Mouse (Mus musculus): ENCODE data around the gene Mrps15. TPM values are rescaled to one million over a fixed set of nuclear protein-coding genes. Genes with fewer than 3 reads are reported as not detected.
"Not testable (repeated sequence)": the region's sequence is repeated elsewhere in the genome, so short reads cannot be mapped to it uniquely, and the experiment has no call there.

Mrps15 gene
- polyA plus RNA-seq, 1 experiment from 2014 or later, result 158 TPM

DNA sequence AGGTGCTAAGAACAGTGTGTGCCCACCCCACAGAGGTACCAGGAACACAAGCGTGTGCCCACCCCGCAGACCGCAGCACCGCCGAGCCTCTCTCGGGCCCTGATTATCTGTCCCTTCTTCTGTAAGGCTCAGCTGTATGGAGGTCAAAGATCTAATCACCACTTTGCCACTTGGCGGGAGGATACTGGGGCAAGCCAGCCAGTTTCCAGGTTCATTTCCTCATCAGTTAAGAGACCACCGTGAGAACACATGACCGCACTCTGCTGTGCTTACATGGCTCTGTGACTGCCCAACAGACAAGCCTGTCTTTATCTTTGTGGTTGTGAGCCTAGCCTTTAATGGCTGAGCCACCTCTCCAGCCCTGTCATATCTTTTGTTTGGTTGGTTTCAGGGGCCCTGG is 36.3 kb downstream of the Mrps15 start:
- H3K27ac ChIP-seq, result no peak overlapping the region
- no peak for ATAC-seq (ENCODE audit: insufficient number of reproducible peaks, insufficient read depth, low FRiP score, low TSS enrichment)
- no peak overlapping the region for H3K4me2 ChIP-seq (replicated peaks)
- H3K36me3 ChIP-seq, result peaks cover 7% of the 10 kb centered on the region; the same call in 1 of the 2 replicates
- no peaks in the 10 kb centered on the region for H3K27me3 ChIP-seq
- 91% methylated on average over 9 of the region's 9 CpGs for WGBS
- no peak overlapping the region for H3K4me3 ChIP-seq
- H3K9me3 ChIP-seq, result no peaks in the 10 kb centered on the region
- H3K9ac ChIP-seq, result no peak overlapping the region
- 0 out of 2 replicates have a peak, but pooled peaks cover 4% of the 10 kb centered on the region for H3K4me1 ChIP-seq

DNA sequence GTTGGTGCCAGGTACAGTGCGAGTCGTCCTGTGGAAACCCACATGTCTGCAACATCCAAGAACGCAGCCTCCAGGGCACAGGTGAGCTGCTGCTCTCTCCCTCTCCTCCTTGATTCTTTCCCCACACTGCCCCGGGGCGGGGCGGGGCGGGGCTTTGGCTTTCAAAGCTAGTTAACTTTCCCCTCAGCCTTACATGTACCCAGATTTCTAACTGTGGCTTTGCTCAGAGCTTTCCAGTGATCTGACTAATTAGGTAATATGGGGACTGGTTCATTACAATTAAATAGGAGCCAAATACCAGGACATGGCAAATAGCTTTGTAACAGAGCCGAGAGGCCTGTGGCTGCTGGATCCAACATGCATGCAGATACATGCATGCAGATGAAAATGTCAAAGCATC is 37.7 kb downstream of the Mrps15 start:
- ATAC-seq (ENCODE audit: insufficient number of reproducible peaks, insufficient read depth, low FRiP score, low TSS enrichment), result no peak
- 67% methylated on average over 8 of the region's 8 CpGs for WGBS
- no peak overlapping the region for H3K4me2 ChIP-seq (replicated peaks)
- 0 out of 2 replicates have a peak, but pooled peaks cover 4% of the 10 kb centered on the region for H3K4me1 ChIP-seq
- no peak overlapping the region for H3K27ac ChIP-seq
- peaks cover 7% of the 10 kb centered on the region; the same call in 1 of the 2 replicates for H3K36me3 ChIP-seq
- no peak overlapping the region for H3K4me3 ChIP-seq
- H3K9me3 ChIP-seq, result no peaks in the 10 kb centered on the region
- no peaks in the 10 kb centered on the region for H3K27me3 ChIP-seq
- H3K9ac ChIP-seq, result no peak overlapping the region

DNA sequence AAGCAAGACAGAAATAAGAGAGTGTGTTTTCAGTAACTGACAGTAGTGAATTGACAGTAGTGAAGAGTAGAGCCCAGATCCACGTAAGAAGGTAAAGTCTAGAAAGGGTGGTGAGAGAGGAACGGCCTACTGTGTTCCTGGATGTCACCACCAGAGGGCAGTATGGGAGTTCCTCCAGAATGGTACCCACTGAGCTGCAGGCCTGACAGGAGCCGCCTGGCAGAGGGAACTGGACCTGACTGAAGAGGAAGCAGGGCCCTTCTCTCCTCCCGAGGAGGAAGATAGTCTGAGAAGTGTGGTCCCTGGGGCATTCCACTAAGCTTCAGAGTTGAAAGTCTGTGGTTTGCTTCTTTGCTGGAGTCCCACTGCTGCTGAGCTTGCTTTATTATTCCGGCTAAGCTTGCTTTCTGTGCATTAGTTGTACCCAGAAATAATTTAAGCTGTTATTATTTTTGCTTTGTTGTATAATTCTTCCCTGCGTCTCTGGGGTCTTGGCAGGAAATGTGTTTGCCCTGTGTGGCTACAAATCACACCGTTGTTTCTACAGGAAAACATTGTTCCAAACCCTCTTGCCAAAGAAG is 39.4 kb downstream of the Mrps15 start:
- H3K27ac ChIP-seq, result peak overlapping the region; percentile 36; the same call in 1 of the 2 replicates

DNA sequence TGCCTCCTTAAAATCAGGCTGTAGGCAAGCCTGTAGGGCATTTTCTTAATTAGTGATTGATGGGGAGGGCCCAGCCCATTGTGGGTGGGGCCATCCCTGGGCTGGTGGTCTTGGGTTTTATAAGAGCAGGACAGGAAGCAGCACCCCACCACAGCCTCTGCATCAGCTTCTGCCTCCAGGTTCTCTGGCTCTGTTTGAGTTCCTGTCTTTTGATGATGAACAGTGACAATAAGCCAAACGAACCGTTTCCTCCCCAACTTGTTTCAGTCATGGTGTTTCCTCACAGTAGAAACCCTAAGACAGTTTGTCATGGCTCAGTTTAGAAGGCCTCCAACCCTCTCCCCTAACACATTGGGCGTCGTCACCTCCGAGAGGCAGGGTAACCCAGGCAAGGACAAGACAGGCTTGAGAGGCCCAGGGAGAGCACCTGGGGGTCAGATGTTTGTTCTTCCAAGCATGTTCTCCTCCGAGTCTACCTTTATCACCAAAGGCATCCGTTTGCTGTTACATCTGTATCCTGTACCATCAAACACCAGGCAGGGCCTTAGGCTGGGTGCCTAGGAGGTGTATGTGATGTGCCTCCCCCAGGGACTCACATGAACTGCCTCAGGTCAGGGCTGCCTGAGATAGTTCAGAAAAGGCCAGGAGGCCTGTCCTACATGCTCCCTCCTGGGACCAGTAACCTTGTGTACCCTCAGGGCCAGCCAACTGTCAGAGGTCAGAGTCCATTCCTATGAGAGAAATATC is 43.5 kb downstream of the Mrps15 start:
- no peak overlapping the region for H3K27ac ChIP-seq
- 82% methylated on average over 7 of the region's 7 CpGs for WGBS
- H3K9ac ChIP-seq, result no peak overlapping the region

More for the DNA sequence above, 39.4 kb downstream of the Mrps15 start:
- Histone ChIP-seq H3K36me3 (peaks cover 7% of the 10 kb centered on the region; the same call in 1 of the 2 replicates), H3K9ac (no peak overlapping the region), H3K4me3 (no peak overlapping the region), H3K27me3 (no peaks in the 10 kb centered on the region), H3K9me3 (no peaks in the 10 kb centered on the region), H3K4me1 (0 out of 2 replicates have a peak, but pooled peaks cover 4% of the 10 kb centered on the region), H3K4me2 (replicated peaks) (no peak overlapping the region)
- peak; percentile 77; the same call in 1 of the 2 replicates for ATAC-seq (ENCODE audit: insufficient number of reproducible peaks, insufficient read depth, low FRiP score, low TSS enrichment)
- 27% methylated on average over 7 of the region's 7 CpGs for WGBS

DNA sequence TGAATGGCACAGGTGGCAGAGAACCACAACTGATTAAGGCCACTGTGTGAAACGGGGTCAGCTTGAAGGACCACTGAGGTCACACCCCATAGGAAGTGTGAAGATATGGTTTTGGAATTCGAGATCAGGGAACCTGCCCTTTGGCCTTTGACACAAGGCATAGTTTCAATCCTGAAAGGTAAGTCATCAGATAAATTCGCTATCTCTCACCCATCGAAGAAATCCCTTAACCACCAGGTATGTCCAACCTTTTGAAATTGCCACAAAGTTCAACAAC is 44.1 kb downstream of the Mrps15 start:
- ATAC-seq (ENCODE audit: insufficient number of reproducible peaks, insufficient read depth, low FRiP score, low TSS enrichment), result no peak
- Histone ChIP-seq H3K4me1 (0 out of 2 replicates have a peak, but pooled peaks cover 4% of the 10 kb centered on the region), H3K36me3 (no peaks in the 10 kb centered on the region), H3K27ac (no peak overlapping the region), H3K27me3 (no peaks in the 10 kb centered on the region), H3K9me3 (no peaks in the 10 kb centered on the region), H3K4me3 (no peak overlapping the region), H3K9ac (no peak overlapping the region), H3K4me2 (replicated peaks) (no peak overlapping the region)
- WGBS, result 70% methylated on average over 4 of the region's 4 CpGs

More for the DNA sequence above, 43.5 kb downstream of the Mrps15 start:
- Histone ChIP-seq H3K9me3 (no peaks in the 10 kb centered on the region), H3K27me3 (no peaks in the 10 kb centered on the region), H3K4me1 (0 out of 2 replicates have a peak, but pooled peaks cover 4% of the 10 kb centered on the region), H3K36me3 (no peaks in the 10 kb centered on the region), H3K4me3 (no peak overlapping the region), H3K4me2 (replicated peaks) (no peak overlapping the region)
- ATAC-seq (ENCODE audit: insufficient number of reproducible peaks, insufficient read depth, low FRiP score, low TSS enrichment), result no peak

DNA sequence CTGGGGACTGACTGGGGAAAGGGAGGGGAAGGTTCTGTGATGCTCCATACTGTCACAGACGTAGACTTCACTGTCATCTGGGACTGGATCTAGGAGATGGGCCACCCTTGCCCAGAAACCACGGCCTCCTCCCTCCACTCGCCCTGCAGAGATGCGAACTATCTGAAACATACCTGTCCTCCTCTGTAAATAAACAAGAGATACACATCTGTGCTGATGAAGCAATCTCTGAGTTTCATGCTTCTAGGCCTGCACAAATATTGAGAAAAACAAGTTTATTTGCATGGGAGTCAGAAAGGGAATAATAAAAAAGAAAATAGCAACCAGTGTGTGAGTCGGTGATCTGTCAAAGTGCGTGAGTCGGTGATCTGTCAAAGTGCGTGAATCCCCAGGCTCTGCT is 45.1 kb downstream of the Mrps15 start:
- Histone ChIP-seq H3K4me1 (no peaks in the 10 kb centered on the region), H3K9me3 (no peaks in the 10 kb centered on the region), H3K9ac (no peak overlapping the region), H3K4me2 (replicated peaks) (no peak overlapping the region), H3K36me3 (no peaks in the 10 kb centered on the region), H3K27ac (no peak overlapping the region), H3K4me3 (no peak overlapping the region), H3K27me3 (no peaks in the 10 kb centered on the region)
- ATAC-seq (ENCODE audit: insufficient number of reproducible peaks, insufficient read depth, low FRiP score, low TSS enrichment), result no peak
- 83% methylated on average over 8 of the region's 8 CpGs for WGBS

DNA sequence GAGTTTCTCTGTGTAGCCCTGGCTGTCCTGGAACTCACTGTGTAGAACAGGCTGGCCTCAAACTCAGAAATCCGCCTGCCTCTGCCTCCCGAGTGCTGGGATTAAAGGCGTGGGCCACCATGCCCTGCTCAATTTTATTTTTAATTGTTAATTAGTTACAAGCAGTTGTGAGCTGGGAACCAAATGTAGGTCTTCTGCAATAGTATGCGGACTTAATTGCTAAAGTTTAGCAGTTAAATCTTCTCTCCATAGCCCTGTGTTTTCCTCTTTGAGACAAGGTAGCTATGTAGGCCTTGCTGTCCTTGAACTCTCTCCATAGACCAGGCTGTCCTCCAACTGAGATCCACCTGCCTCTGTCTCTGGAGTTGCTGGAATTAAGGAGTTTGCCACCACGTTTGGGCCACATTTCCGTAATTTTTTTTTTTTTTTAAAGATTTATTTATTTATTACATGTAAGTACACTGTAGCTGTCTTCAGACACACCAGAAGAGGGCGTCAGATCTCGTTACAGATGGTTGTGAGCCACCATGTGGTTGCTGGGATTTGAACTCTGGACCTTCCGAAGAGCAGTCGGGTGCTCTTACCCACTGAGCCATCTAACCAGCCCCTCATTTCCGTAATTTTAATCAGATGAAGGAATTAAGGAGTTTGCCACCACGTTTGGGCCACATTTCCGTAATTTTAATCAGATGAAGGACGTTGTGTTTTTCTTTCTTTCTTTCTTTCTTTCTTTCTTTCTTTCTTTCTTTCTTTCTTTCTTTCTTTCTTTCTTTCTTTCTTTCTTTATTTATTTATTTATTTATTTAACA is 49.1 kb downstream of the Mrps15 start:
- not testable (repeated sequence) for H3K9me3 ChIP-seq; H3K27me3 ChIP-seq; H3K4me2 ChIP-seq (replicated peaks); H3K4me3 ChIP-seq; H3K36me3 ChIP-seq; H3K27ac ChIP-seq; H3K9ac ChIP-seq; H3K4me1 ChIP-seq; ATAC-seq (ENCODE audit: insufficient number of reproducible peaks, insufficient read depth, low FRiP score, low TSS enrichment)
- WGBS, result 56% methylated on average over 14 of the region's 14 CpGs

DNA sequence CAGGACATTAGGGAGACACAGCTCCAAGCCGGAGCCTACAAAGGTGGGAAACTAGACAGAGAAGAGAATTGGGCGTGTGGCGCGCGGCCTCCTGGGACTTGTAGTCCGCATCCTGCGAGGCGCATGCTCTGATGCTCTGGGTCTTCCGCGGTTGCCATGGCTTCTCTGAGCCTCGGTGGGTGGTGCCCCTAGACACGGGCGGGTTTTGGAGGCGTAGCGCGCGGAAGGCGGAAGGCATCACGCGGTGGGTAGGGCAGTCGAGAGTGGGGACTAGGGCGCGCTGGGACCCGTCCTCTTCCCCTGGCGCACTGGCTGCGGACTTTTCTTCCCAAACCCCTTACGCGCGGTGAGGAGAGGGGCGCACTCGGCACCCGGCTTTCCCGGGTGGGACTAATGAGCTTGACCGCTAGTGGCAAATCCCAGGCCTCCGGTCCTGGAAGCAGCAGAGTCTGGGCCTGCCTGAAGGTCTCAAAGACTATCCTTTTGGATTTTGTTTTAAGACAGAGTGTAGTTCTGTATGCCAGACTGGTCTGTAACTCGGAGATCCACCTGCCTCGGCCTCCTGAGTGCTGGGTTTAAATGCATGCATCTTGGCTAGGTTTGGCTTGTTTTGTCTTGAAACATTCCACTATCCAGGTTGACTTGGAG is 49.9 kb downstream of the Mrps15 start, which contains the start of gene Lsm10:
Gene Lsm10 (plus strand): TSS at position 160 of the 648 bp plus-strand sequence.
- ATAC-seq (ENCODE audit: insufficient number of reproducible peaks, insufficient read depth, low FRiP score, low TSS enrichment), result peak; percentile 97

DNA sequence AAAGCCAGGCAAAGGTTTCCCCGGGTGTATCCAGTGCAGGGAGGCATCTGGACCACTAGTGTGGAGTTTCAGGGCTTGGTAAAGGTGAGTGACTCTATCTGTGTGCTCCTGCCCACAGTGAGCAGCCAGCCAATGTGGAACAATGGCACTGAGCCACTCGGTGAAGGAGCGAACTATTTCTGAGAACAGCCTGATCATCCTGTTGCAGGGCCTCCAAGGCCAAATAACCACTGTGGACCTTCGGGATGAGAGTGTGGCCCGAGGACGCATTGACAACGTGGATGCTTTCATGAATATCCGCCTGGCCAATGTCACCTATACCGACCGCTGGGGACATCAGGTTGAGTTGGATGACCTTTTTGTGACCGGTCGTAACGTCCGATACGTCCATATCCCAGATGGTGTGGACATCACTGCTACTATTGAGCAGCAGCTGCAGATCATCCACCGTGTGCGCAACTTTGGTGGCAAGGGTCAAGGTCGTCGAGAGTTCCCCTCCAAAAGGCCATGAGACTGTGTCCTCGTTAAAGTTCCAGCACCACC is 51.1 kb downstream of the Mrps15 start:
- no peak overlapping the region for H3K4me2 ChIP-seq (replicated peaks)
- WGBS, result 93% methylated on average over 20 of the region's 20 CpGs
- no peak overlapping the region for H3K9ac ChIP-seq

More for the DNA sequence above, 49.9 kb downstream of the Mrps15 start, which contains the start of gene Lsm10:
- Histone ChIP-seq H3K27ac (peak within 1 kb of the TSS; percentile 73), H3K4me1 (no peaks in the 10 kb centered on the region), H3K36me3 (0 out of 2 replicates have a peak, but pooled peaks cover 7% of the 10 kb centered on the region), H3K27me3 (no peaks in the 10 kb centered on the region), H3K9me3 (no peaks in the 10 kb centered on the region), H3K9ac (peak within 1 kb of the TSS; percentile 74), H3K4me3 (peak within 1 kb of the TSS; percentile 61), H3K4me2 (replicated peaks) (peak within 1 kb of the TSS; percentile 55)
- WGBS, result 4% methylated on average over 37 of the region's 37 CpGs

DNA sequence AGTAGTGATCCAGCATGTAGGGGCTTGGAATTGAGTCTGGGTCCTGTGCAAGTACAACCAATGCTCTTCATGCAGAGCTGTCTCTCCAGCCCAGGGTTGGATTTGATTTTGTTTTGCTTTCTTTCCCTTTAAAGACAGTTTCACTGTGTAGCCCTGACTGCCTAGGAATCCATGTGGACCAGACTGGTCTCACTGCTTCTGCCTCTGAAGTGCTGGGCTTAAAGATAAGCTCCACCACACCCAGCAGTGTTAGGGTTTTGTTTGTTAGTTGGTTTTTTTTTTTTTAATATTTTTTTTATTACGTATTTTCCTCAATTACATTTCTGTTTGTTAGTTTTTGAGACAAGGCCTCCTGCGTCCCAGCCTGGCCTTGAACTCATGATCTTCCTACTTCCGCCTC is 52.6 kb downstream of the Mrps15 start:
- H3K4me1 ChIP-seq, result peaks cover 10% of the 10 kb centered on the region
- no peak overlapping the region for H3K4me2 ChIP-seq (replicated peaks)
- H3K4me3 ChIP-seq, result no peak overlapping the region

More for the DNA sequence above, 51.1 kb downstream of the Mrps15 start:
- H3K9me3 ChIP-seq, result no peaks in the 10 kb centered on the region
- H3K4me1 ChIP-seq, result peaks cover 5% of the 10 kb centered on the region; the same call in 1 of the 2 replicates
- no peak overlapping the region for H3K4me3 ChIP-seq
- H3K27ac ChIP-seq, result no peak overlapping the region
- 0 out of 2 replicates have a peak, but pooled peaks cover 7% of the 10 kb centered on the region for H3K36me3 ChIP-seq
- ATAC-seq (ENCODE audit: insufficient number of reproducible peaks, insufficient read depth, low FRiP score, low TSS enrichment), result no peak
- no peaks in the 10 kb centered on the region for H3K27me3 ChIP-seq

DNA sequence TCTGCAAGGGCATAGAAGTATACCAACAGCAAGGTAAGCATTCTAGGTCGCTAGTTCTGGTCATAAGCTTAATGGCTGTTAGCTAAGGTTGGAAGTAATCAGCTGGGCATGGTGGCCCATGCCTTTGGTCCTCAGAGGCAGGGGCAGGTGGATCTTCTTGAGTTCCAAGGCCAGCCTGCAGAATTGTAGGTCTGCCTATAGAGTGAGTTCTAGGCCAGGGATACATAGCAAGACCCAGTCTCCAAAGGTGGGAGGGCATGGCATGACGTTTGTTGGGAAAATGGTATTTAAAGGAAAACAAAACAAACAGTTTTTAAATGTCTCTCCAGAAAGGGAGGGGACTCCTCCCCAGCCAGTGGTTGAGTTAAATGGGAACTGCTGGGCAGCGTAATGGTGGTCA is 54.0 kb downstream of the Mrps15 start:
- Histone ChIP-seq H3K4me3 (no peak overlapping the region), H3K4me1 (peaks cover 20% of the 10 kb centered on the region), H3K36me3 (0 out of 2 replicates have a peak, but pooled peaks cover 7% of the 10 kb centered on the region), H3K9ac (no peak overlapping the region), H3K27me3 (no peaks in the 10 kb centered on the region), H3K9me3 (no peaks in the 10 kb centered on the region), H3K27ac (no peak overlapping the region), H3K4me2 (replicated peaks) (no peak overlapping the region)
- WGBS, result 86% methylated on average over 3 of the region's 3 CpGs
- ATAC-seq (ENCODE audit: insufficient number of reproducible peaks, insufficient read depth, low FRiP score, low TSS enrichment), result no peak

More for the DNA sequence above, 52.6 kb downstream of the Mrps15 start:
- Histone ChIP-seq H3K9me3 (no peaks in the 10 kb centered on the region), H3K36me3 (0 out of 2 replicates have a peak, but pooled peaks cover 7% of the 10 kb centered on the region), H3K9ac (no peak overlapping the region), H3K27me3 (no peaks in the 10 kb centered on the region), H3K27ac (no peak overlapping the region)
- no peak for ATAC-seq (ENCODE audit: insufficient number of reproducible peaks, insufficient read depth, low FRiP score, low TSS enrichment)
- 92% methylated on average over 3 of the region's 3 CpGs for WGBS

All from embryonic facial prominence, embryonic 12.5 days (tissue).